26 mouse cellular contexts compared by ENCODE assay signal in the genomic region with DNA sequence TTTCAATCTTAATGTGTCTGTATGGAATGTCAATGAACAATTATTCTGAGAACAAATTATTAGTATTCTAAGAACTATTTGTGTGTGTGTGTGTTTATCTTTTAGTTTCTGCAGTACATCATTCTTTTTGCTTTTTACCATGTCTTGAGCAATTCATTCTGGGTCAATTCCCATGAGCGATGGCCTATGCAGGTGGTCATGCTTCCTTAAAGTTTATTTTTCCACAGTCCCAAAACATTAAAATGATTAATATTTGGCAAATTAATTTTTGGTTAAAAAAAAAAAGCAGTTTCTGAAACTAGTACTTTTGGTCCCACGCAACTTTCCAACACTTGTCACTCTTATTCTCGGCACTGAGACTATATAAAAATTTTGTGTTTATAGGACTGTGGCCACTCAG.
DNase-seq lines count a peak whose midpoint lies in the region; ATAC-seq and TF ChIP-seq lines count a peak whose summit lies in the region.
"Had no signal": no experiment of that assay in that cellular context is flagged by ENCODE, and none has a peak within 500 bp of the region (broad histone marks: within the 10 kb centered on the region; RNA-seq: fewer than 3 reads in every experiment).

No protein-coding gene starts in this region.

- no peaks in the 10 kb centered on the region for H3K9me3 ChIP-seq in midbrain, embryonic 11.5 days (ENCODE audit: control insufficient read depth, low read length)
- no peaks in the 10 kb centered on the region for H3K9me3 ChIP-seq in midbrain, embryonic 15.5 days
- H3K9me3 ChIP-seq: forebrain, embryonic 10.5 days; forebrain, embryonic 13.5 days; G1E; heart, embryonic 15.5 days; hindbrain, embryonic 10.5 days; hindbrain, embryonic 13.5 days; intestine, embryonic 15.5 days had no signal

- intact Hi-C loops in gastrocnemius, adult 2 months (cut with DNase I) = no loop called here
- intact Hi-C loops in gastrocnemius, postnatal 14 days (cut with DNase I; ENCODE audit: low total_unique reads) = no loop called here
- intact Hi-C loops in heart, postnatal 10 days (cut with DNase I) = no loop called here

- H3K36me3 ChIP-seq in midbrain, embryonic 11.5 days (ENCODE audit: control insufficient read depth, insufficient read depth, low read length) = no peaks in the 10 kb centered on the region
- no peaks in the 10 kb centered on the region for H3K36me3 ChIP-seq in midbrain, embryonic 15.5 days (replicated peaks)
- H3K36me3 ChIP-seq: forebrain, embryonic 10.5 days; G1E; heart, embryonic 15.5 days; hindbrain, embryonic 10.5 days; hindbrain, embryonic 13.5 days; intestine, embryonic 15.5 days had no signal

- peak; percentile 21 for DNase-seq in gastrocnemius, adult 2 months
- no peak for DNase-seq in gastrocnemius, postnatal 14 days
- DNase-seq in heart, adult 18-20 months = peak; percentile 21 to 23
- DNase-seq in heart, postnatal 10 days = no peak
- DNase-seq in midbrain, embryonic 11.5 days (ENCODE audit: low spot score, missing footprints) = peak; percentile 62
- DNase-seq: adrenal gland, postnatal 10 days; adrenal gland, postnatal 36 days; B cell, adult 2 months; cerebellum, adult 18-20 months; cerebellum, adult 9-10 months; cerebellum, postnatal 14 days; kidney, adult 11 months; kidney, adult 8-10 months had no signal

- H3K27me3 ChIP-seq in midbrain, embryonic 11.5 days (ENCODE audit: control insufficient read depth, insufficient read depth, low read length) = no peaks in the 10 kb centered on the region
- H3K27me3 ChIP-seq in midbrain, embryonic 15.5 days (replicated peaks) = no peaks in the 10 kb centered on the region
- H3K27me3 ChIP-seq: CH12.LX; forebrain, embryonic 13.5 days; heart, embryonic 15.5 days; hindbrain, embryonic 13.5 days; intestine, embryonic 15.5 days; Patski had no signal

- H3K9ac ChIP-seq in midbrain, embryonic 11.5 days (ENCODE audit: low read length) = no peak overlapping the region
- H3K9ac ChIP-seq in midbrain, embryonic 15.5 days = no peak overlapping the region
- H3K9ac ChIP-seq: forebrain, embryonic 13.5 days; heart, embryonic 15.5 days; hindbrain, embryonic 13.5 days; intestine, embryonic 15.5 days had no signal

- no peak overlapping the region for H3K4me3 ChIP-seq in gastrocnemius, adult 2 months
- H3K4me3 ChIP-seq in midbrain, embryonic 11.5 days (ENCODE audit: low read depth, low read length) = no peak overlapping the region
- no peak overlapping the region for H3K4me3 ChIP-seq in midbrain, embryonic 15.5 days
- H3K4me3 ChIP-seq: forebrain, embryonic 10.5 days; forebrain, embryonic 13.5 days; heart, embryonic 15.5 days; hindbrain, embryonic 10.5 days; hindbrain, embryonic 13.5 days; intestine, embryonic 15.5 days had no signal

- H3K4me2 ChIP-seq in midbrain, embryonic 11.5 days = no peak overlapping the region
- H3K4me2 ChIP-seq in midbrain, embryonic 15.5 days = no peak overlapping the region
- H3K4me2 ChIP-seq: forebrain, embryonic 13.5 days; heart, embryonic 11.5 days; heart, embryonic 15.5 days; hindbrain, embryonic 13.5 days; intestine, embryonic 15.5 days had no signal

- no peak for ATAC-seq in midbrain, embryonic 11.5 days (ENCODE audit: low FRiP score)
- ATAC-seq in midbrain, embryonic 15.5 days (replicated peaks) = no peak
- ATAC-seq: forebrain, embryonic 13.5 days; forebrain, embryonic 16.5 days; hindbrain, embryonic 16.5 days; intestine, embryonic 15.5 days; Patski had no signal

- no peak overlapping the region for H3K27ac ChIP-seq in gastrocnemius, adult 2 months
- no peak overlapping the region for H3K27ac ChIP-seq in midbrain, embryonic 11.5 days (ENCODE audit: low read depth, low read length)
- no peak overlapping the region for H3K27ac ChIP-seq in midbrain, embryonic 15.5 days
- H3K27ac ChIP-seq: forebrain, embryonic 10.5 days; forebrain, embryonic 13.5 days; heart, embryonic 15.5 days; hindbrain, embryonic 10.5 days; hindbrain, embryonic 13.5 days; intestine, embryonic 15.5 days had no signal

- TF ChIP-seq CTCF in gastrocnemius, adult 2 months (IDR thresholded peaks at IDR 0.05) = no peak

- H3K4me1 ChIP-seq in midbrain, embryonic 11.5 days (ENCODE audit: control insufficient read depth, insufficient read depth, low read length) = no peaks in the 10 kb centered on the region
- no peaks in the 10 kb centered on the region for H3K4me1 ChIP-seq in midbrain, embryonic 15.5 days
- H3K4me1 ChIP-seq: forebrain, embryonic 10.5 days; forebrain, embryonic 13.5 days; heart, embryonic 15.5 days; hindbrain, embryonic 10.5 days; hindbrain, embryonic 13.5 days; intestine, embryonic 15.5 days had no signal

- 97% methylated on average over 3 of the region's 3 CpGs for WGBS in midbrain, embryonic 11.5 days
- WGBS in midbrain, embryonic 15.5 days = 96% methylated on average over 3 of the region's 3 CpGs

Comparison
In these comparisons a context has a peak if more than half of its experiments do, and no peak if none do; other contexts are left out.
1. DNase-seq: peak in gastrocnemius, adult 2 months (single experiment), heart, adult 18-20 months (2 of 2) and midbrain, embryonic 11.5 days (single experiment); none in gastrocnemius, postnatal 14 days (single experiment) and heart, postnatal 10 days (0 of 2).